Mouse (Mus musculus) kidney, postnatal 10 days (tissue): Measurements from ENCODE around the gene Glrx5.
A peak's percentile ranks its signal among the peaks of the same experiment; 100 is the strongest.

ENCODE experiments used
- DNase-seq: peaks from one replicate; pipeline ENCODE4 v3.0.0; 2021; ENCODE audit warnings: mixed read lengths

Gene Glrx5

DNA sequence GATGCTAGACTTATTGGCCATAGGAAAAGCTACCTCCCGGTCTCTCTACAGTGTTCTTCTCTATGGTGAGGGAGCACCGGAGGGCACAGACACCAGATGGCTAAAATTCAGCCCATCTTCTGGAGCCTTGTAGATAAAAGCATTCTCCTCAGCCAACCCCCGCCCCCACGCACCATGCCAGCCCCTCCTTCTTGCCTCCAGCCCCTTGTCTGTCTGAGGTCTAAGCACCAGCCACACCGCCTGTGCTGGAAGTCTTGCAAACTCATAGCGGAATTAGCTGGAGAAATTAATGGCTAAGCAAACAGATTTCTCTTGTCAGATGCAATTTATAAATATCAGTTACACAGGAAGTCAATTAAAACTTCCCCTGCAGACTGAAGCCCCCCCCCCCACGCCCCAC is 43.0 kb downstream of the Glrx5 start:
- DNase-seq = peak; percentile 45

DNA sequence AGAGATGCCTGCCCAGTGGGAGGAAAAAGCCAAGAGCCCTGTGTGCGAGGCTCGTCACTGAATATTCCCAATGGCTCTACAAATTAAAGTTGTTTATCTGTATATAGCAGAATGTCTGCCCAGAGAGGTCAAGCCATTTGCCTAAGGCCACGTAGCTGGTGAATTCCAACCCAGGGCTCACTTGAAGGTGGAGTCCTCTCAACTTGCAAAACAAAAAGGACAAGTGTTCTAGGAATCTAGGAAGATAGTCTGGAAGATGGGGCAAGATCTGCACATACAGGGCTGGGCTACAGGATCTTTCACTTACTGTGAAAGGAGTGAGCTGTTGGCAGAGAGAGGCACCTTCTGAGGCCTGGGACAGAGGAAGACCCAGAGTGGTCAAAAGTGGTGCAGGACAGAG is 44.0 kb downstream of the Glrx5 start:
- DNase-seq = no peak

DNA sequence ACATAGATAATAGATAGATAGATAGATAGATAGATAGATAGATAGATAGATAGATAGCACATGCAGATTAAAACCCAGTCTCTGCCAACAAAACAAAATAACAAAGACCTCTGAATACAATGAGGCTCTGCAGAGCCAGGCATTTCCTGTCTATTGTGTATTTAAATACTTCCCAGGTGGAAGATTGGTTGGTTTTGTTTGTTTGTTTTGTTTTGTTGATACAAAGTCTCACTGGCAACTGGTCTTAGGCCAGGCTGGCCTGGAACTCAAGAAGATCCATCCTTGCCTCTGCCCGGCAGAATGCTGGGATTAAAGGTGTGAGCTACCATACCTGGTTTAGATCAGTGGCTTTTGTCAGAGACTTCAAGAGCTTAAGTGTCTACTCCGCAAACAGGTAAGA is 44.7 kb downstream of the Glrx5 start:
- no peak for DNase-seq

DNA sequence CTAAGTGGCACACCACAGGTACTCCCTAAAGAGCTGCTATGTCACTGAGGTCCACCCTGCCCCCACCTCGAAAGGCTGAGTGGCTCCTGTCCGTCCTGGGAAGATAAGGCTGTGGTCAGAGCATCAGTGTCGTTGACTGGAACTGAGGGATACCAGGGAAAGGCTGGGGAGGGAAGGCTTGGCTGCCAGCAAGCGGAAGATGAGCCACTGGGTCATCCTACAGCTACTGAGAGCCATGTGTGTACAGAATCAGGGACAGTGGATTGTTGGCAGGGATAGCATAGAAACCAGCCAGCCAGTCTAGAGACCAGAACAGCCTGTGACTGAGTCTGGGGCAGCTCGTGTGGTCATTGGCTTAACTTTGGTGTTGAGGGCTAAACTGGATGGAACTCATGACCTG is 51.7 kb downstream of the Glrx5 start:
- no peak for DNase-seq

DNA sequence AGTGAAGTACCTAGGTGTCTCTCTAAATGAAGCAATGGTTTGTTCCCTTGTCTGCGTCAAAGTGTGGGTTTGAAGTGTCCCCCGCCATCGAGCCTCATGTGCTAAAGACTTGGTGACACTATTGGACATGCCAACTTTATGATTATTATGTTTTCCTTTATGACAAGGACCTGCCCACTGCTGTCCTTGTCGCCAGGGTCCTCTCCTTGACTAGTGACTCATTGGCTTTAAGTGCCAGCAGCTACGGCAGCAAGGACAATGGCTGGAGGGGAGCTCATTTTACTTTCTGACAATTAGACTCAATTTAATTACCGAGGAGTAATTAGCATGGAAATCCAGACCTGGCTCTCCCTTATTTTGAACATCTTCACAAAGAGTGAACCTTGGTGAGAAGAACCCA is 52.3 kb downstream of the Glrx5 start:
- DNase-seq = no peak

DNA sequence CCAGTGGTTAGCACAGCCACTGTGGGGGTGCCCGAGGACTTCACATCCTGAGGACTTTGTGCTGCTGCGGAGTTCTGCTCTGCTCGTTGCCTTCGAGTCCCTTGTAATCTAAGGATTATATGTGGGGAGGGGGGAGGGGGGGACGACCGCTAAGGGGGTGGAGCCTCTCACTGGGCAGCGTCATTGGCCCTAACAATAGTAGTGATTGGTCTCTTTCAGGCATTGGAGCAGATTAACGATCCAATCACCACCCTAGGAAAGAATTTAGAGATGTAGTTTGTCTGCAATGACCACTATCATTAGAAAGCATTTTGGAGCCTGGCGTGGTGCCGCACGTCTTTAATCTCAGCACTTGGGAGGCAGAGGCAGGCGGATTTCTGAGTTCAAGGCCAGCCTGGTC is 52.8 kb downstream of the Glrx5 start:
- DNase-seq = no peak

DNA sequence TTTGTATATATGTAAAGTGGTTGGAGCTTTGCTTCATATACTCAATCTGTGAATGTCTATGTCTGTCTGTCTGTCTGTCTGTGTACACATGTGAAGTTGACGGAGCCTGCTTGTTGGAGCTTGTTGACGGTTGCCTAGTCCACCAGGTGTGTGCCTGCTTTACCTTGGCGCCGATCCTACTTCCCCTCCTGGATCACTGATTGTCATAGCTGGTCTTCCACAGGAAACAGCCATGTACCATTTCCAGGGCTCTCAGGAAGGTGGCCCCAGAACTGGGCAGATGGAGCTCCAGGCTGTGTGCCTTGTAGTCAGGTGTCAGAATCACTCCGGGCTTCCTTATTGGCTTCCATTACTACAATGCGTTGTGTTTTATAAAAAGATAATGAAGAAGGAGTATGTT is 54.3 kb downstream of the Glrx5 start:
- no peak for DNase-seq

DNA sequence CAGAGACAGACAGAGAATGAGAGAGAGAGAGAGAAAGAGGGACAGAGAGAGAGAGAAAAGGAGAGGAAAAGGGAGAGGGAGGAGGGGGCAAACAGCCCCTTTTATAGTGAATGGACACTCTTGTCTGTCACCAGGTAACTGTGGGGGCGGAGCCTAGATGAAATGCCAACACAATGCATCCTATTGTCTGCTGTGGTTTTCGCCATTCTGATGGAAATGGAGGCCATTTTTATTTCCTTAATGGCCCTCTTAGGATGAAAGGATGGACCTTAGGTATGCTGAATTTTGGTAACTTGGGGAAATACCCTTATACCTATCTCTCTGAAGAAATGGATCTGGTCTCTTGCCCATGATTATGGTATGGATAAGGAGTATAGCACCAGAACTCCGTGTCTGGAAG is 54.9 kb downstream of the Glrx5 start:
- no peak for DNase-seq

DNA sequence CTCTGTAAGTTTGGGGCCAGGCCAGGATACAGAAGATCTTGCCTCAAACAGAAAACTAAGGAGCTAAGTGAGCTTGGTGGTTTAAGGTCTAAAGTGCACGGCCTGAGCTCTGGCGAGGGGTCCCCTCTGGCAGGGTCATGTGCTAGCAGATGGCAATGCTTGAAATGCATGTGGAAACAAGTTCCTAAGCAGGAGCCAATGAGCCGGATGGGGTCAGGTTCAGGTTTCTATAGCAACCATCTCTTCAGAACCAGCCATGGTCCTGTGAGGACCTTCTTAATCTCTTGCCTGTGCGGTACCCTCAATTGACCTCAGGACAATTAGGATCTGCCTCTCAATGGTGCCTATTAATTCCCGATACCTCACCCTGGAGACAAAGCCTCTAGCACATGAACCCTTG is 56.7 kb downstream of the Glrx5 start:
- DNase-seq = no peak

DNA sequence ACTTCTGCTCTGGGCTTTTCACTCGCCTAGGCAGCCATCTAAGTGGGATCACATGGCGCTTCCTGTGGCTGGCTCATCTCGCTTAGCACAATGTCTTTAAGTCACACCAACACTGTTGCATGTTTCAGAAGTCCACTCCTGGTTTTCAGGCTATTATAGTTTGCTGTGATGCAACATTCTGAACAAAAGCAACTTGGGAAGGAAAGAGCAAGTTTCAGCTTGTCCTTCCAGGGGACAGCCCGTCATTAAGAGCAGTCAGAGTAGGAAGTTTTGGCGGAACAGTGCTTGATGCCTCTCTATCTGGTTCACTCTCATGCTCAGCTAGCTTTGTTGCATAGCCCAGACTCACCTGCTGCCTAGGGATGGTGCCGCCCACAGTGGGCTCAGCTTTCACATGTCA is 59.1 kb downstream of the Glrx5 start:
- DNase-seq = no peak
